Mouse (Mus musculus) urinary bladder, postnatal 10 days (tissue): Measurements from ENCODE around the gene Lingo2.
"Not testable (repeated sequence)": the region's sequence is repeated elsewhere in the genome, so short reads cannot be mapped to it uniquely, and the experiment has no call there.

Experiments
- DNase-seq: peaks from one replicate; pipeline ENCODE4 v3.0.0; 2022; ENCODE audit warnings: low spot score

Lingo2 gene

DNA sequence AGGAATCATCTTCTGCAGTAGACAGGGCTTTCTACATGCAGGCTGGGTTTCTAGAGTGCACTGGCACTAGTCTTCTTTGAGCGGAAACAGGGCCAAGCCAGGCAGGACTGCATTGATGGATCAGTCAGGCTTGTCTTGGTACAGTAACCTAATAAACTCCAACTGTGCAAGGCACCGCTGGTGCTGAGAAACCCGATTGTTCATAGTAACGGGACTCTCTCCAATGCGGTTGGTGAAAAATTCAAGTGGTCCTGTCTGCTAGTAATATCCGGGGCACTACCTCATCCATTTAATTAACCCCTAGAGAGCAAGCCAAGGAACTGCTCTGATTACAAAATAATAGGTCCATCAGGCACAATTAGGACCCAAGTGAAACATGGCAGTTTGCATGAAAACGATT lies 1106.4 kb downstream of the Lingo2 start:
- no peak for DNase-seq

DNA sequence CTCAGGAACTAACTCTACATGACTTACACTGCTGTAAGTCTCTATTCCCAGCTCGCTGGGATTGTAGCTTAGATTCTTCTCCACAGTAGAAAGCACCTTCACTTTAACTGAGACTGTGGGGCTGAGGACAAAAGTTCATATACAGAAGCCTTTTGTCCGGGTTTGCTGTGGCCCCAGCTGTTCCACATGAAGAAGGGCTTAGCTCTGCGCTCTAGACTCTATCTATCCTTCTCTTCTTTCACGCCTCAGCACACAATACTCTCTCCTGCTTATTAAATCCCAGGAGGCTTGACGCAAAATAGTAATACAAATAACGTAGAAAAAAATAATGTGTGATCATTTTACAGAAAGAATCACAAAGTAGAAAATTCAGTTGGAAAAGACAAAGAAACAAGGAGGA lies 1107.0 kb downstream of the Lingo2 start:
- DNase-seq: no peak

DNA sequence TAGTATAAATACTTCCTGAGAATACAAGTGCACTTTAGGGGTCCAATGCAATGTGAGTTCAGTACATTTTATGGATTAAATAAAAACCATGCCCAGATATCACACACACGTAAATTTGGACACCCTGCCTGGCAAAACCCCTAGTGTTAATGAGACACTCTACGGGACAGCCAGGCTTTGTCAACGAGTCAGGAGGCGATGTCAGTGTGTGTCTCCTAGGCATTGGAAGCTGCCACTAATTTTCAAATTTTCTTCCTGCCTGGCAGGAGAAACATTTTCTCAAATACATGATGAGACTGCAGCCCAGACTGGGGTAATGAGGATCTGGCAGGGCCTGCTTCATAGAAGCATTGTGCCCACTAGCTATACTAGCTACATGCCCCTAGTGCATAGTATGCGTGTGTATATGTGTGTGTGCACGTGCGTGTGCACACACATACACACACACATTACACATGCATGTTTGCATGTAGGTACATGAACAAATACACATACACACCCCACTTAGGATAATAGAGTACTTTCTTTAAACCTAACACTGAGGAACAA lies 1128.2 kb downstream of the Lingo2 start:
- DNase-seq: no peak

DNA sequence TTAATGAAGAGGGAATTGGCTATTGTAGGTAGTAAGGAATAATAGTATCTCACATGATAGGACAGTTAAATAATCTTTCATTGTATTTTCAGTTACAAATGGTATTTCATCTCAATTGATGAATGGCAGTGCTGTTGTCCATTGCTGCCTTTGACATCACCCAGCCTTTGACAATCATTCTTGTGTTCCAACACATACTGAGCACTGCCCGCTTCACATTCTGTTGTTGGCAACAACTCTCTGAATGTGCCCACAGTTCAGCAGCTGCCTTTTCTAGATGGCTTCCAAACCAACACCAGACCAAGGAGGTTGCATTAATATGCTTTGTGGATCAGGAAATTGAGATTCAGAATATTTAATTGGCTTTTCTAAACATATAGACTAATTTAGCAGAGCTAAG lies 1130.8 kb downstream of the Lingo2 start:
- no peak for DNase-seq

DNA sequence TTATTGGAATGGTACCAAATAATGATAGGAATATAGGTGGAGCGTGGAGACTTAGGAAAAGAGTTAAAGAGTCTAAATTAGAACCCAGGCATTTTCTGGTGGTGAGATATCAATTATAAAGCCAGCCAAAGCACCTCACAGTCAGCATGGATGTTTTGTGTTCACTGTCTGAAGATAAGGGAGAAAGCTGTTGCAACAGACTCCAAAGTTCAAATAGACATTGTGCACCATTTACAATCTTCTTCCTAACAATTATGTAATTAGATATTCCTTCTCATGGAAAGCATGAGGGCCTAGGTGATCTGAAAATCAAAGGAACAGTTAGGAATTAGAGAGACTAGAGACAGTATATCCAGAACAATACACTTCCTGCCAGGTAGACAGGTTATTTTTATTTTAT lies 1136.8 kb downstream of the Lingo2 start:
- no peak for DNase-seq

DNA sequence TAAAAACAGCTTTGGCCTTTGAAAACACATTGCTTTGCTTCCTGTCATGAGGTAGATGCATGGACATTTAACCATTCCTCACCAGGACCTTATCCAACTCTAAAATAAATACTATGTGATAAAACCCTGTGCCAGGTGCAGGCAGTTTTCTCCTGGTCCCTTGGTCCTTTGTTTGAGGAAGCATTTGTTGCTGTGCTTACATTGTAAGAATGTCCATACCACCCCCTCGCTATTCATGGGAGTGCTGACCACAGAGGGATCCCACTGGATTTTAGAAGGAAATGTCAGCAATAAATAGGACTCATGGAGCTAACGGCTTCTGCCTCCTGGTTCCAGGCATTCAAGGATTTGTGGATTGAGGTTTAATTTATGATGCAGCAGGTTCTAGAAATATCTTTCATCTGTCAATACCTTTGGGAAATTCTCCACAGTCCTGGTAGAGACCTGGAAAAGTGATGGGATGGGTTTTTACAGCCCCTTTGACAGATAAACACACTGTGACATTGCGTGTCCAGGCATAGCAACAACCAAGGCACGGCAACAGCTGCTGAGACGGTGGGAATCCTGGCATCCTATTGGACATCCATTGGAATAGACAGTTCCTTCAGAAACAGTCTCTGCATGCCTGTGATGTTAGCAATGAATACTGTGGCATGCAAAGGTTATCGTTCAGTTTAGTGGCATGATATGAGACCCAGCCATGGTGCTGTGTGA lies 1143.9 kb downstream of the Lingo2 start:
- DNase-seq: no peak

- no peak for DNase-seq
Observed at GRCm38 (mm10) chr4:35806881-35807464, 1144.6 kb downstream of the Lingo2 start.

DNA sequence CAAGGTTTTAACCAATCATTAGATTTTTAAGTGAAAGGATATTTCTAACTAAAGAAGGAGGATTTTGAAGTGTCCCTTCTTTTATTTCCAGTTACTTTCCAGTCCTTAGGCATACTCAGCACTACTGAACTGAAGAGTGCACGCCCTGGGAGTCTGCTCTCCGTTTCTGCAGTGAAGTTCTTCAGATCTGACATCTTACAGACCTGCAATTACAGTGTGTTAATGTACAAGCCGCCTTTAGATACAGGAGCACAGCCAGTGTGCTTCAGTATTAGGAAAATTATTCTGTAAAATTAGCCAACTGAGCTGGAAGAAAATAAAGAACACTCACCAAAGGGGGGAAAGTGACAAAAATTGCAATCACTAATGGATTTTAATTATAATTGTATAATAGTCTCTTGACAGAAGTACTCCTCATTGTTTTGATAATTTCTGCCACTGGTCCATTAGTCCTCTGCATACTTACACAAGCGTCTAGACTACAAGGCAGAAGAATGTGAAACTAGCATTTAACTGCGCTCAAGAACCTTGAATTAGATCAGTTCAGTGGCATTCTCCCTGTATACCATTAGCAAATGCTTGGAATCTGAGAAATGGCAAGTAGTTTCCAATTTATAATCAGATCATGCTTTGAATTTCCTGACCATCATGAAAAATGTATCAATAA lies 1167.2 kb downstream of the Lingo2 start:
- no peak for DNase-seq

DNA sequence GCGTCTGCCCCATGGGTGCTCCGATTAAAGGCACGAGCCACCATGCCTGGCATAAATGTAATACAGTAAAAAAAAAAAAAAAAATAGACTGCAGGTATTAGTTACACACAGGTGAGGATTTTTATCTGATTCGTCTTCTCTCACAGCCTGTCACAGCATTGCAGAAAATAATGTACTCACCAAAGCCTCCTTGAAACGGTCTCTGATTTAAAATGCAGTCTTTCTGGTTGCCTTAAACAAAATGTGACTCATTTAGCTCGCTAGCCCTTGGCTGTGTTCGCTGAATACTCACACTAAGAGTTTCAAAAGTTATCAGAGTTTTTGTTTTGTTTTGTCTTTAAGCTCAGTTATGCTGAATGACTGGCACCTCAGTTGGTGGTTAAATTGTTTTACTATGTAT lies 1180.7 kb downstream of the Lingo2 start:
- no peak for DNase-seq

GRCm38 (mm10) chr4:35766905-35767304 lies 1184.6 kb downstream of the Lingo2 start:
- no peak for DNase-seq

DNA sequence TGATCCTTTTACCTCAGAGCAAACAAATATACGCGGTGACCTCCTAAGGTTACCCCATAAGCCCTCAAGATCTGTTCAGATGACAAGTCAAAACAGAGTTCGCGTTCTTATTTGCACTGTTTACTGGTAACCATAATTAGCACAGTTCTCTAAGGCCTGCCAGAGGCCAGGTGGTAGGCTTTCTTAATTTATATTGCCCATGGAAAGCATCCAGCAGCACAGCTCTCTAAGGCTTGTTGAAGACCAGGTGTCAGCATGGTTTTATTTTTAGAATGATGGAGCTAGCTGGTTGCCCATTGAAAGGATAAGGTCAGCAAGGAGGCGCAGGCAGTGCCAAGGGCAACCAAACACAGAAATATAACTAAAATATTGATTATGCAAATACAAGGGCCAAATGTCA lies 1190.4 kb downstream of the Lingo2 start:
- no peak for DNase-seq

GRCm38 (mm10) chr4:35752121-35752860 lies 1199.3 kb downstream of the Lingo2 start:
- DNase-seq: no peak

DNA sequence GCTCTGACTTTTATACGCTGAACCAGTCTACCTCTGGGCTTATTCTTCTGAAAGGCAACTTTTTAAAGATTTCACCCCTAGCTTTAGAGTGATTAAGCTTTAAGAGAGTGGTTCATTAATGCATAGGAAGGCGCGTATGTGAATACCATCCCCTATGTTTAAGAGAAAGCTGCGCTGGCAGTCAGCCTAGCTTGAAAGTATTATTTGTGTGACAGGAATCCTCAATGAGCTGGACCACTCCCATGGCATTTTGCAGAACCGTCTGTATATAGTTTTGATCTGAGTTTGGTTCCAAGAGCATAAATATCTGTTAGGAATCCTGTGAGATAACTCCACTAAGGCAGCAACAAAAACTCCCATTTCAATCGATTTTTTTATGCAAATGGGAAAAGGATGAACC lies 1204.9 kb downstream of the Lingo2 start:
- DNase-seq: no peak

- DNase-seq: no peak
Observed at GRCm38 (mm10) chr4:35724774-35725173, 1226.8 kb downstream of the Lingo2 start.

- DNase-seq: no peak
Observed at GRCm38 (mm10) chr4:35704126-35704525, 1247.4 kb downstream of the Lingo2 start.

GRCm38 (mm10) chr4:35702661-35703060 lies 1248.9 kb downstream of the Lingo2 start:
- DNase-seq: no peak

DNA sequence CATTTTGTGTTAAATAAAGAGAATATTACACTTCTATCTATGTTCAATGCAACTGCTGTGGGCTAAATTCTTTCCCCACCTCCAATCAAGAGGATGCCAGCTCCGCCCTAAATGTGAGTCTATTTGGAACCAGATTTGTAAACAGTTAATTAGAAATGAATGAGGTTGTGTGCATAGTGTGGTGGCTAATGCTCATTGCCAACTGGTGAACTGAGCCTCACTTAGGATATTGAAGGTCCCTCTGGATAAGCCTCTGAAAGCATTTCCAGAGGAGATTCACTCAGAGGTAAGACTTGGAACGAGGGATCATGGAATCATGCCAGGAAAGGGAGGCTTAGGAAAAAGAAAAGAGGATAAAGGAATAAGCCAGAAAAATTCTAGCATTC lies 1256.4 kb downstream of the Lingo2 start:
- DNase-seq: no peak

- DNase-seq: no peak
Observed at GRCm38 (mm10) chr4:35694360-35695136, 1257.0 kb downstream of the Lingo2 start.

- DNase-seq: no peak
Observed at GRCm38 (mm10) chr4:35690521-35690920, 1261.0 kb downstream of the Lingo2 start.

GRCm38 (mm10) chr4:35688498-35689240 lies 1262.9 kb downstream of the Lingo2 start:
- DNase-seq: not testable (repeated sequence)
